Mouse (Mus musculus): Measurements from ENCODE around the gene Chka.

GRCm38 (mm10) chr19:3838931-3839330 lies 12.6 kb upstream of the Chka start:
- no peak for TF ChIP-seq POLR2A (IDR thresholded peaks at IDR 0.05; ENCODE audit: borderline replicate concordance, extremely low read depth, low read depth, low read length)
- TF ChIP-seq CTCF (IDR thresholded peaks at IDR 0.05; ENCODE audit: insufficient read depth, low read length), result no peak

All from lung, adult 2 months (tissue).